Mouse (Mus musculus): ENCODE measurements at regions not wholly inside any gene's neighbourhood (a gene's known extent, or its start where the extent isn't known, plus 50 kb on each side); places are given as distances from the start of the nearest gene placed in this dataset.

GRCm38 (mm10) chr12:79895975-79896374 lies 216.8 kb downstream of the Zfp36l1 start:
- TF ChIP-seq CTCF (IDR thresholded peaks at IDR 0.05; ENCODE audit: low read depth, low read length), result no peak
- TF ChIP-seq GATA1 (IDR thresholded peaks at IDR 0.05; ENCODE audit: borderline replicate concordance, low read length), result no peak
